Mouse (Mus musculus): ENCODE measurements around the gene Uimc1.

Uimc1 gene

DNA sequence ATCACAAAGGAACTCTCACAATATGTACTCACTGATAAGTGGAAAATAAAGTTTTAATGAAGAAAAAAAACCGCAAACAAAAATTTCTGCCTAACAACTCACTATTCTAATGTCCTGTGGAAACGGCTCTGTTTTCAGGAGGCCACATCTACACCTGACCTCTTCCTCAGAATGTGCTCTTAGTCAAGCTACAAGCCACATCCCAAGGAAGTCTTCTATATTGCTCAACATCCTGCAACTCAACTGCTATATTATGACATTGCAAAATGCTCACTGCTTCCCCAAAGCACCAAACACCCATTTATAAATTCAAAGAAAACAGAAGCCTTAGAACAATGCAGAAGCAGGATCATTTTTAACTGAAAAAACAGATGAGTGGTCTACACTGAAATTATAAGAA is 60.1 kb downstream of the Uimc1 start:
- no peak for DNase-seq (ENCODE audit: low spot score)

DNA sequence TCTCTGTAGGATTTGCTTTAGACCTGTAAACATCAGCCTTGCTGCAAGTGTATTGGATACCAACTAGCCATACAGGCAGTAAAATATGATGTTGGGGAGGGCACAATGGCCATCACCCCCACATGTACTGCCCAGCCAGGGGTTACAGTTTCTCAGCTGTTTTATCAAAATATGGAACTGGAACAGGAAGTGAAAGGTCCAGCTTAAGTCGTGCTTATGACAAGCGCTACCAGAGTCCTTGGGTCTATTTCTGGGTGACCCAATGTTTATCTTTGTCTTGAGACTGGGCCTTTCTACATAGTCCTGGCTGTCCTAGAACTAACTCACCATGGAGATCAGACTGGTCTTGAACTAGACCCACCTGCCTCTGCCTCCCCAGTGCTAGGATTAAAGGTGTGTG is 75.9 kb downstream of the Uimc1 start:
- no peak for DNase-seq (ENCODE audit: low spot score)

DNA sequence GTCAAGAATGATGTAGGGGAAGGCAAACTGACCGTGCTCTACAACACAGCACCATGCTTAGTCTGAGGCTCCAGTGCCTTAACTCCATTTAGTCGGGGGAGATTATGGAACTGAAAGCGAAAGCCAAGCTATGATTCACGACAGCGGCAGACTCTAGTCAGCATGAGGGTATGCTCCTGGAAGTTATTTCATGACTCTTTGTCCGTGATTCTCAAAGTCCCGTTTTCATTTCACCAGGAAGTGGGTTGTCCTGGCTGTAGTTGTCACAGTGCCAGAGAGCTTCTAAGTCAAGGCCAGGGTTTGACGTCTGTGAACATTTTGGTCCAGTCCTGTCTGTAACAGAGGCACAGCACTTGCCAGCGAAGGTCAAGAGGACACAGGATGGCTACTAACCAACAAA is 77.4 kb downstream of the Uimc1 start:
- no peak for DNase-seq (ENCODE audit: low spot score)

DNA sequence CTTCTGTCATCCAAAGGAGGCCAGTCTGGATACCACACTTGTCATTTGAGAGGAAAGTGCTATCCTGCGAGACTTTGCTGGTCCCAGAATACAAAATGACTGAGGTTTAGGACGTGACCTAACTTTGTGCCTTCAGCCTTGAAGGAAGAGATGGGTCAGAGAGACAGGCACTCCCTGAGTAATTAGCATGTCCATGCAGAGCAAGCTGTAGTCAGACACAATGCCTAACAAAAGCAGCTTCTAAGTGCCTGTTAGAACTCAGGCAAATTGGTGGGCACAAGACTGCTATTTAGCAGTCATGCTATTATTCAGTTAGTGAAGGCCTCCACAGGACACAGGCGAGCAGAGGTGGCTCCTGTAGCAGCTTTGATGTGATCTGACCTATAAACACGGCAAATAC is 77.8 kb downstream of the Uimc1 start:
- no peak for DNase-seq (ENCODE audit: low spot score)

DNA sequence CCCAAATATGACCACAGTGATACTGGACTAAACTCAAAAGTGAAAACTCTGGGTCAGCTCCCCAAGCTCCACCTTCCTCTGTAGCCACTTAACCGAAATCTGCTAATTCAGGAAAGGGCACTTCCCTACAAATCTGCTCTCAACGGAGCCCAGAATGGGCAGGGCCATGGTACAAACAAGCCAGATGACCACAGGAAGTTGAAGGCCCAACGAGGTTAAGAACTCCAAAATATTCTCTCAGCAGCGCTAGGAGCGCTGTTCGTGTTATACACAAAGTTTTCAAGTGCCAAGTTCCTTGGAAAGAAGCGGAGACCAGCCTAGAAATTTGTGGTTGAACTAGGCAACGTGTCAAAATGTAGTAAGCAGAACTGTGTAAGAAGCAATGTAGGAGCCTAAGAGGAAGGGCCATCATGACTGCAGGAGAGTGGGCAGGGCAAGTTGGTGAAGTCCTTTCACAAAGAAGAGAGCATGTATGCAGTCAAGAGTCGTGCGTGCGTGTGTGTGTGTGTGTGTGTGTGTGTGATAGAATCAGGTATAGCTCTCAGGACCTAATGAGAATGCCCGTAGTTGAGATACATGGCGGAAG is 78.8 kb downstream of the Uimc1 start, which contains the start of gene Hk3:
Gene Hk3 (minus strand): TSS at position 192 of the 586 bp plus-strand sequence.
- DNase-seq (ENCODE audit: low spot score): no peak

DNA sequence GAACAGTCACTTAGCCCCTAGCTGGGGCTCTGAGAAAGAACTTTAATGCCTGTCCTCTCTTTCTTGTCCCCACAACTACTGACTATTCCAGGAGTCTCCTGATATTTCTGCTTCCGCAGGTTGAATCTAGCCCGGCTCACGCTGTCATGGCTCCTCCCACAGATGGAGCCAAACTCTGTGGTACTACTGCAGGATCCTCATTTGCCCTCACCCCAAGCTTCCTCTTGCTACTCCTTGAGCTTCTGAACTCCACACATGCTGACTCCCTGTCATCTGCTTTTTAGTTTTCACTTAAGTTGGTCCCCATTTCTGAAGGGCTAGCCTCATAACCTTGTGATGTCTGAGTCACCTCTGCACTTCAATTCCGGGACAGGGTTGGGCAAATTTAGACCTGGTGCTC is 80.0 kb downstream of the Uimc1 start:
- no peak for DNase-seq (ENCODE audit: low spot score)

DNA sequence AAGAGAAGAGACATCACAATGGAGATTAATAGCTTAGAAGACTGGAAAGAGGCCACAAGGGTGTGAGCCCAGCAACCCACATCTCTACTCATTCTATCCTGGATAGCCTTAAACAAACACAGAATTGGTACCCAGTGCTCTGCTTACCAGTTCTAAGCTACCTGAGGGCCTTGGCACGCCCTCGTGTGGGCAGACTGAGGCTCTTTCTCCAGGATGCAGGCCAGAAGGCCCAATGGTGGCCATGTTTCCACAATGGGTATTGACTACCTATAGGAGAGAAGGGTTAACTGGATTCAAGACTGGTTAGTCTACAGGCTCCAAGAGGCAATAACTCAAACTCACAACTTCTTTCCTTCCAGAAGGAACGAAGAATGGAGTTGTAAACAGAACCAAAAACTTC is 80.9 kb downstream of the Uimc1 start:
- DNase-seq (ENCODE audit: low spot score): no peak

DNA sequence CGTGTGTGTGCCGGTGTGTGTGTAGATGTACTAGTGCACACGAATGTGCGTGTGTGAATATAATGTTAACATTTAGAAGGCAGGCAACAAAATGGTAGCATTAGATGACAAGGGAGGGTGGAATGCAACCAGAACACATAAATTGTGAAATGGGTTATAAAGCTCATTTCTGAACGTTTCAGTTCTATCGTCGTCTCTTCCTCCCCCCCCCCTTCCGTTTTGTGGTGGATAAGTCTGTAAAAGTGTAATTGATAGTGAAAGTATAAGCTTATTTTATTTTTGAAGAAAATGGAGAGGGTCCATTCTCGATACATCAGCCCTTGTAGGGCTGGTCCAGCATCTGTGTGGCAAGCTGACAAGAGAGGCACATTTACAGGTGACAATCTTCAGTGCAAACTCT is 81.4 kb downstream of the Uimc1 start:
- DNase-seq (ENCODE audit: low spot score): no peak

DNA sequence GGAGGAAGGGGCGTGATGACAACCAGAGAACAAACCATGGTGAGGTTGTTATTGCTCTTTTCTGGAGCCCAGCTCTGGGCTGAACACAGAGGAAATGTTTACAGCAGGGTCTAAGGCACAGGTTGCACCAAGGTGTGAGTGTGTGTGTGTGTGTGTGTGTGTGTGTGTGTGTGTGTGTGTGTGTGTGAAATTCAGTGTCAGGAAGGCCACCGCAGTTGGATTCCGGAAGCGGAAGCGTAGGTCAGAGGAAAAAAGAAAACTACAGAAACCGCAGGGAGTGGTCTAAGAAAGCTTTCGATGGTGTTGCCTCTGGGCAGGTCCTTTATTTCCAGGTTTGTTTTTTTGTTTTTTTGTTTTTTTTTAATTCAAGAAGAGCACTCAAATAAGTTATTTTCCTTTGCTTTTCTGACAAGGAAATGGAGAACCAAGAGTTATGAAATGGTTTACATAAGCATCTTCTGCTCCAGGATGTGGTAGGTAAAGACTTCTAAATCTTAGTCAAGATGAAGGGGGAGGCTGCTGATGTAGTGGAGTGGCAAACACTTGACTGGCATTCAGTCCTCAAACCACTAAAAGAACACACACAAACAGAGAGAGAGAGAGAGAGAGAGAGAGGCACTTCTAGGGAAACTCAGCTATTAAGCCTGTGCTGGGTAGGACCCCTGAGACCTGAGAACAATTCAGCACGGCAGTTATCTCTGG is 82.1 kb downstream of the Uimc1 start:
- DNase-seq (ENCODE audit: low spot score): no peak

DNA sequence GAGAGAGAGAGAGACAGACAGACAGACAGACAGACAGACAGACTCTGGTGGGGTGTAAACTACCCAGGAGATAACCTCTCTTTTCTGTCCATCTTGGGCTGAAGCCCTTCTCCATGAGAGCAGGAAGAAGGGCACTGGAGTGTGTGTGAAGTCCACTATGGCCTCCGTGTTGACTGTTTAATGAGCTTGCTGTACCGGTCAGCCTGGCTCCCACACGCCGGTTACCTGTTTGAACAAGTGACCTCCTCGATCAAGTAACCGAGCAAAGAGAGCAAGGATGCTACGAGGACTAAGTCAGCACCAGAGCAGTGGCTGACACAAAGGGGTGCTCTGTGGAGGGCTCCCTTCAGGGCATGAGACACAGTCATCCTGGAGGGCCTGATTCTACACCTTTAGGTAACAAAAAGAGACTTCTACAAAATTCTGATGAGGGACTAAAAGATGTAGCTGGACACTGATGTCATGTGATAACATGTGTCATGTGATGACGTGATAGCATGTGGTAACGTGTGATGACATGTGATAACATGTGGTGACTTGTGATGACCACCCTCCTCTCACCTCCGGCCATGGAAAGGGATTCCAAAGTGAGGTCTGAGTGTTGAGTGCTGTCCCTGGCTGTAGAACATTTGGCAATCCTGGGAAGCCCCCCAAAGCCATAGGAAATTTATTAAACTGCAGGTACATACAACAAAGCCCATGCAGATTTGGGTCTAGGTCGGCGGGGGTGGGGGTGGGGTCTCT is 82.8 kb downstream of the Uimc1 start:
- no peak for DNase-seq (ENCODE audit: low spot score)

DNA sequence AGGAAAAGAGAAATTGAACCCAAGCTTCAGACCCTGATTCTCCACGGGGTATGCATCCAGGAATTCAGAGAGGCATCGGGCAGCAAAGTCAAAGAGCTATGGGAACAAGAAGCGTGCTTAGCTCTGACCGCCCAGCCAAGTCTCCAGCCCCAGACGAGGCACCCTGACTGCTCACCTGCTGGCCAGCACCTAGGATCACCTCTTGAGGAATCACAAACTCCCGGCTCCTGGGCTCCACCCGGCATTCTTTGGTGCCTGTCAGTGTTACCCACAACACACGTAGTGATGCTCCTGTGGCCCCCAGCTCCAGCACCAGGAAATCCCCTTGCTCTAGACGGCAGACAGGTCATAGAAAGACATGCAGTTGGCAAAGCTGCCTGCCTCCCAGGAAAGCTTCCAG is 85.6 kb downstream of the Uimc1 start:
- DNase-seq (ENCODE audit: low spot score): no peak

DNA sequence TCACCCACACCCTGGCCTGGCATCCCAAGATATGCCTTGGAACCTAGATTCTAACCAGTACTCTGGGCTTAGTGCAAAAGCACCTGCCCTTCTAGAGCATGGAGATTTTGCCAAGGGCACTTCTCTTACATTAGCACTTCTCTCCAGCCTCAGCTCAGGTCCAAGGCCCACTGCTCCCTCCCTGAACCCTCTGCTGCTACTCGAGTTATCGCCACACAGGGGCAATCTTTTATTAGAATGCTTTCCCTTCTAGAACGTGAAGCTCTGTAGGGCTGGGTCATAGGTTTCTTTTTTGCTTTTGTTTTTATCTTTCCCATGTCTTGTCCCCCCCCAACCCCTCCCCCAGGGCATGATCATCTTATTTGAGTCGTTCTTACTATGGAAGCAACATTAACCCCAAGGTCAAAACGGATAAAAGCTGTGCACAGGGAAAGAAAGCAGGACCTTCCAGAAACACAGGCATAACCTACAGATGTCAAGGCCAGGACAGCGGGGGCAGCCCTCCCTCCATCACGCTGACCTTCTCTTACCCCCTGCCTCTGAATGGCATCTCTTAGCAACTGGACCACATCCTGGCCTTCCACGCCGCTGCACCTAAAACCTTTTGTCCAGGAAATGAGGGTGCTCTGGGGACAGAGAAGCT is 86.3 kb downstream of the Uimc1 start:
- DNase-seq (ENCODE audit: low spot score): no peak

DNA sequence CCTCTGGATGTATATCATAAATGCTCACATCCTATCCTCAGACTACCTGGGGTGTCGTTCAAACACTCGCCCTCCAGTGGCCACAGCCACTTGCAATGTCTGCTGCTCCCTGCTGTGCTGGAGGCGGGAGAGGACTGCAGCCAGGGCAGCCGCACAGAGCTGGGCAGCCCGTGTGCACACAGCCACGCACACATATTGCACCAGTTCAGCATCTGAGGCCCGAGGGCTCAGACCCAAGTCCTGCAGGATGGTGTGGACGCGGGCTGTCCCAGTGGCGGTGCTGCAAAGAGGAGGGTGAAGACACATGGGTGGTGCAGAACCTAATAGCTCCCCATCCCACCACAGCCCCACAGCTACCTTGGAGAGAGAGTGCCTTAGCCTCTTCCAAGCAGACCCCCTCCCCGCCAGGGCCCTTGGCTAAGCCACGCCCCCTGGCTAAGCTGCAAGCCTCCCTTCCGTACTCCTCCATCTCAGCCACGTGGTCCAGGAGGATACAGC is 88.1 kb downstream of the Uimc1 start:
- DNase-seq (ENCODE audit: low spot score): no peak

DNA sequence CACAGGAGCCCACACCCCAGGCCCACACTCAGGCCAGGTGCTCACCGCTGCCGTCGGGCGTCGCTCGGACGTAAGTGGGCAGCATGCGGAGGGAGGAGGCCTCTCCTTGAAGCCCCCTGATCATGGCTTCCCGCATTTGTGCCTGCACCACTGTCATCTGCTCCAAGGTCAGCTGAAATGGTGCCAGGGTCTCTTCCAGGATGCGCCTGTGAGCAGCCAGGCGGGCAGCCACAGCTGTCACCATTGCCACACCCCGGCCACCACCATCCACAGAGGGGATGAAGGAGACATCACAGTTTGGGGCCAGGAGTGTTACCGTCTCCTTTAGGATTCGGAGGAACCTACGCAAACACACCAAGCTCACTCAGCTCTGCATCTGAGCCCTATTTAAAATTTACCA is 89.0 kb downstream of the Uimc1 start:
- no peak for DNase-seq (ENCODE audit: low spot score)

DNA sequence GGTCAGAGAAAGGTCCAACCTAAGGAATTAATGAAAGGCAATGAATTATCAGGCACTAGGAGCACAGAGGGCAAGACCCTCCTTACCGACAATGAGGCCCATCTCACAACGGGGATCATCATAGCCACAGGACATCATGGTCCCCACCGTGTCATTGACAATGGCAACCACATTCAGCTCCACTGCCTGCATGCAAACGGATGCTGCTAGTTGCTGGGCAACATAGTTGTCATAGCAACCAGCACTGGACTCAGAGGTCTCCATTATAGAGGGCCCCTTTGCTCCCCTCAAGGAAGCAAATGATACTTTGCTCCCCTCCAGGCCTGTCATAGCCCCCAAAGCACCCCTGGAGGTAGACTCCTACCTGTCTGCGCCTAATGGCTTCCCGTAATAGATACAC is 91.5 kb downstream of the Uimc1 start:
- DNase-seq (ENCODE audit: low spot score): no peak

DNA sequence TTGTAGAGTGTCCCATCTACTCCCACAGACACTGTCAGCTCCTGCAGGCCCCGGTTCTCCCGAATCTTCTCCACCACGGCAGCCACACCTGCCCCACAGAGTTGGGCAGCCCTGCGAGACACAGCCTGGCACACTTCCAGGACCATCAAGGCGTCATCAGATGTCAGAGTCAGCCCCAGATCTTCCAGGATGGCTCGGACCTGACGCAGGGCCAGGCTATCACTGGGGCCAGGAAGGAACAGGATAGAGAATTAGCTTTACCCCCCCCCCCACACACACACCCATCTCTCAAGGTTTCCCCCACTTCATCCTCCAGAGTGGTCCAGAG is 93.7 kb downstream of the Uimc1 start:
- DNase-seq (ENCODE audit: low spot score): no peak

DNA sequence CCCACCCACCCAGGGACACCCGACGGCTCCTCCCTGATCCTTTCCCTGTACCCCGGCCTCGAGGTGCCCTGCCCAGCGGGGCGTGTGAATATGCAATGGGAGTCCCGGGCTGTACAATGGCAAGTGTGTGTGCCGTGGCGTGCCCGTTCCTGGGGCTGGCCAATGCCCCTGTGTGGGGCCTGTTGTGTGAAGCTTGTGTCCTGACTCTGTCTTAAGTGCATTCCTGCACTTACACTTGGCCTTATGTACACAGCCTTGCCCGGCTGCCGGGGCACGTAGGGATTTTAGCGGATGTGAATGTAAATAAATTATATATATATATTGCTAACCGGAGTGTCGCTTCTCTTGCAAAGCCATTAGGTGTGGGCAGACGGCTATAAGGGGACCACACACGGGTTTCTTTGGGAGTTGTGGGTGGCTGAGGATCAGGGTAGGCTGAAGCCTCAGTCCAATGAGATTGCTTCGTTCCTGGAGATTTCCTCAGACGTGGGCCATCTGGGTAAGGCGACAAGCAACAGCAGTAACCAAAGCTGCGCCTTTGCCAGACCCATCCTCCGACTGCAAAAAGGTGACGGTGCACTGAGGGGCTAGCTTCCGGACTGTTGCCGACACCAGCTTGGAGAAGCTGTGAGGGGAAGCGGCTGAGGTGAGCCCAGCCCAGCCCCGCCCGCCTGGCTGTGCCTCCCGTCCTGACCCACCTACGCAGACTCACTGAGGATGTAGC is 94.2 kb downstream of the Uimc1 start:
- DNase-seq (ENCODE audit: low spot score): no peak

DNA sequence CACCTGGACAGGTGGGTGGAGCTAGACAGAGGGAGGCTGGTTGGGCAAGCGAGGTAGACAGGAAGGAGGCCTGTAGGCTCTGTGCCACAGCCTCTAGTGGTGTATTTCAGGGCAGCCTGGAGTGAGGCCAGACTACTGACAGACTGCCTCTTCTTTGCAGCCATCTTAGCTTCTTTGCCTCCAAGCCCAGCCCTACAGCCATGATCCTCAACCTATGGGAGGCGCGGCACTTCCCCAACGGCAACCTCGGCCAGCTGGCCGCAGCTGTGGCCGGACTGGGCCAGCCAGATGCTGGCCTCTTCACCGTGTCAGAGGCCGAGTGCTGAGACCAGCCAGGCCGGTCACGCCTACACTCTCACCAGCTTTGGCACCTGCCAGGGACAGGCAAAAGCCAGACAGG is 95.5 kb downstream of the Uimc1 start:
- DNase-seq (ENCODE audit: low spot score): no peak

DNA sequence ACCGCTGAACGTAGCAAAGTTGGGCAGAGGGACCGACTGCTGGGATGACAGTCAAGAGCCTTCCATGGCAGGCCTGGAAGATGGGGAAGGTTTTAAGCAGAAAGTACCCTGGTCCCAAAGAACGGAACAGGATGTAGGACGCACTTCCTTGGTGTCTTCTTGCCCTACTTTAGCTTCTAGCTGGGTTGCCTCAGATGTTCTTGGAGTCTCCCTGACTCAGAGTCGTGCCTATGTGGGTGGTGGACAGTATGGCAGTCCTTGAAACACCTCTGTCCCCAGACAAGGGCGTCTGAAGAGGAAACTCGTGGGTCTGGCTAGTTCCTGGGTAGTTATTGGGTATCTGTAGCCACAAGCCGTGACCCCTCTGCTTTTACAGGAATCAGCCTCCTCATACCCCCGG is 98.0 kb downstream of the Uimc1 start:
- no peak for DNase-seq (ENCODE audit: low spot score)

DNA sequence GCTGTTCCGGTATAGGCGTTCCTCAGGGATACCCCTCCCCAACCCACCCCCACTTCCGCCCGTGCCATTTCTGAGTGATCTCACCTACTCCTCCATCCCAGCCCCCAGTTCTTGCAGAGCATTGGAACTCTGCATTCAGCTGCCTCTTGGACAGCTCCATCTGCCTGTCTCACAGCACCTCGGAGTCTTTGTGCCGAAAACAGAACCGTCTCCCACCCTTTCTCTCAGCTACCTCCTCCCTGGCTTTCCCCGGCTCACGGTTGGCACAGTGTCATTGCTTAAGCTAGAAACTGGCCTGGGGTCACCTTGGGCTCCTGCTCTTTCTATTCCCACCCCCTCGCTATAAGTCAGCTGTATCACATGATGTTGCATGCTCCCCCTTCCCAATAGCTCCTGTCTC is 99.7 kb downstream of the Uimc1 start:
- DNase-seq (ENCODE audit: low spot score): no peak

DNA sequence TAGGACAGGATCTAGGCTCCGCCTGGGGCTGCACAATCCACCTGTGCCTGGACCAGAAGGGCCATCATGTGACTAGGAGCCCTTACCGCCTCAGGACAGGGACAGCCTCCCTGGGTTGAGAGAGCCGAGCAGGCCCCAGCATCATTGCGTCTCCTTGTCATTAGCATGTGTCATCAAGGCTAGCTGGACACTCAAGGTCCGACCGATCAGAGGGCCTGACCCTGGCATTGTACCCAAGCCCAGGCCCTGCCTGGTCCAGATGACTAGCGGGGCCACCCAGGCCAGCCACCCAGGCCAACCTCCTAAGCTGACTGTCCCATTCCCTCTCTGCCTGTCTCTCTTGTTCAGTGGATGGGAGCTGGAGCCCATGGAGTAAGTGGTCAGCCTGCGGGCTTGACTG is 102.5 kb downstream of the Uimc1 start:
- DNase-seq (ENCODE audit: low spot score): no peak

DNA sequence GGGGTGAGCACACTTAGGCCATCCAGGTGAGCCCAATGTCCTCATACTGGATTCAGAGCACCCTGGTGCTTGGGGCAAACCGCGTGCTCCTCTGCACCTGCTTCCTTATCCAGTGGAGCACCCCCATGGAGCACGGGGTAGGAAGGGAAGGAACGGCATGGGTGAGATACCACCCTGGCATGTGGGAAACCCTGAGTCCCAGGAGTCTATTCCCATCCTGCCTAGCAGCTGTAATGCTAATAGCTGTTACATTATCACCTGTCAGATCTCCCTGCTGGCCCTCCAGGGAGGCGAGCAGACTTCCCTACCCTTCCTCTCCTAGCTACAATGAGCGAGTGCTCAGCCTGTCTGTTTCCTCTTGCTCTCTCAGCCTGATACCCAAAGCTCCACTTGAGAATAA is 104.9 kb downstream of the Uimc1 start:
- DNase-seq (ENCODE audit: low spot score): no peak

Data from ovary, postnatal 10 days (tissue).